Mouse (Mus musculus) spleen, adult 2 months (tissue): ENCODE data around the gene Mif4gd.

ENCODE experiments used
- CTCF ChIP-seq: fragments of 200-500 bp; IDR thresholded peaks from 2 replicates; pipeline ENCODE4 v1.5.1; 2011; ENCODE audit warnings: mild to moderate bottlenecking, inconsistent platforms; ENCODE audit not compliant: insufficient read depth, insufficient read length, insufficient replicate concordance; ENCODE audit errors: extremely low read depth
- POLR2A ChIP-seq: fragments of 200-500 bp; IDR thresholded peaks from 2 replicates; pipeline ENCODE4 v1.6.1; 2011; ENCODE audit warnings: low read depth, low read length, inconsistent platforms

GRCm38 (mm10) chr11:115638498-115639409, 26.0 kb upstream of the Mif4gd start:
- TF ChIP-seq POLR2A: no peak
- TF ChIP-seq CTCF: no peak
